Mouse (Mus musculus) fibroblast of lung, adult 2 months (primary cell): ENCODE data around the gene Fam50b.
A peak's percentile ranks its signal among the peaks of the same experiment; 100 is the strongest.

Experiments used
- DNase-seq: peaks from one replicate; pipeline ENCODE4 v3.0.0-alpha.2; 2011; ENCODE audit warnings: low read depth

Fam50b gene

GRCm38 (mm10) chr13:34738699-34738973, 4.0 kb downstream of the Fam50b start:
- DNase-seq: no peak

GRCm38 (mm10) chr13:34739071-34739470, 4.4 kb downstream of the Fam50b start:
- DNase-seq: no peak

GRCm38 (mm10) chr13:34741254-34741653, 6.6 kb downstream of the Fam50b start:
- no peak for DNase-seq

GRCm38 (mm10) chr13:34741813-34742568, 7.3 kb downstream of the Fam50b start:
- no peak for DNase-seq

- no peak for DNase-seq
Observed at GRCm38 (mm10) chr13:34746811-34747210, 12.2 kb downstream of the Fam50b start.

- no peak for DNase-seq
Observed at GRCm38 (mm10) chr13:34748530-34748929, 13.9 kb downstream of the Fam50b start.

GRCm38 (mm10) chr13:34759202-34759601, 24.6 kb downstream of the Fam50b start:
- DNase-seq: no peak

GRCm38 (mm10) chr13:34760518-34761287, 26.1 kb downstream of the Fam50b start:
- DNase-seq: no peak

GRCm38 (mm10) chr13:34762136-34762535, 27.5 kb downstream of the Fam50b start:
- no peak for DNase-seq

- DNase-seq: no peak
Observed at GRCm38 (mm10) chr13:34762865-34763264, 28.2 kb downstream of the Fam50b start.

- DNase-seq: no peak
Observed at GRCm38 (mm10) chr13:34765269-34765668, 30.6 kb downstream of the Fam50b start.

- DNase-seq: no peak
Observed at GRCm38 (mm10) chr13:34766572-34766971, 31.9 kb downstream of the Fam50b start.

- DNase-seq: no peak
Observed at GRCm38 (mm10) chr13:34767527-34768292, 33.1 kb downstream of the Fam50b start.

- no peak for DNase-seq
Observed at GRCm38 (mm10) chr13:34776767-34777166, 42.1 kb downstream of the Fam50b start.

- DNase-seq: no peak
Observed at GRCm38 (mm10) chr13:34780856-34781610, 46.4 kb downstream of the Fam50b start.

GRCm38 (mm10) chr13:34781611-34782009, 47.0 kb downstream of the Fam50b start:
- no peak for DNase-seq

GRCm38 (mm10) chr13:34784818-34785217, 50.2 kb downstream of the Fam50b start:
- DNase-seq: no peak

- no peak for DNase-seq
Observed at GRCm38 (mm10) chr13:34786634-34787033, 52.0 kb downstream of the Fam50b start.

- peak; percentile 71 for DNase-seq
Observed at GRCm38 (mm10) chr13:34787546-34787945, 52.9 kb downstream of the Fam50b start.

- peak; percentile 92 for DNase-seq
Observed at GRCm38 (mm10) chr13:34789176-34789818, 54.6 kb downstream of the Fam50b start.

GRCm38 (mm10) chr13:34793066-34793465, 58.4 kb downstream of the Fam50b start:
- DNase-seq: no peak

- no peak for DNase-seq
Observed at GRCm38 (mm10) chr13:34793816-34794215, 59.2 kb downstream of the Fam50b start.
